In the genomic region with DNA sequence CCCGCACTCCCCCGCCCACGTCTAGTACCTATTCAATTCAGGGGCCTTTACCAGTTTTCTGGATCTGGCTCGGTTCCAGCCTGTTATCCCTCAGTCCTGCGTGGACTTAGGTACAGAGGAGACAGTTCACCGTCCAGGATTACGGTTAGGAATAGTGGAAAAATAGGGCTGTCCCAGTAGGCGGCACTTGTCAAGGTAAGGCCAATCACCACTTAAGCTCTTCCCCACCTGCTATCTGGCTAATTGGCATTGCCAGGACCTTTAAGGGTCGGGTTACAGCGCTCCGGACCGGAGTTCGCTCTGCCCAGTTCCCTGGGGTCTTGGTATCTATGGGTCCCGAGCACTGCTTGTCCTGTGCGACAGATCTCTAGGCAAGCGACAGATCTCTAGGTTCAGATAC, we compare ENCODE assay signal across 8 mouse cellular contexts. TPM values are rescaled to one million over a fixed set of nuclear protein-coding genes. Genes with fewer than 3 reads are reported as not detected.
DNase-seq lines count a peak whose midpoint lies in the region; ATAC-seq and TF ChIP-seq lines count a peak whose summit lies in the region.

A gene (minus strand): TSS at position 83 of the 400 bp plus-strand sequence.

- H3K9ac ChIP-seq in liver, adult 2 months (ENCODE audit: low read depth, low read length) = peak within 1 kb of the TSS; percentile 75
- H3K9ac ChIP-seq in embryonic facial prominence, embryonic 13.5 days = peak within 1 kb of the TSS; percentile 22; the same call in 1 of the 2 replicates
- no peak within 1 kb of the TSS for H3K9ac ChIP-seq in liver, embryonic 12.5 days

- peak within 1 kb of the TSS; percentile 22 for H3K4me3 ChIP-seq in heart, embryonic 10.5 days
- H3K4me3 ChIP-seq in liver, adult 2 months (ENCODE audit: insufficient read depth, low read depth, low read length) = peak within 1 kb of the TSS; percentile 60
- H3K4me3 ChIP-seq in embryonic facial prominence, embryonic 13.5 days = peak within 1 kb of the TSS; percentile 16
- no peak within 1 kb of the TSS for H3K4me3 ChIP-seq in liver, embryonic 12.5 days

- no peak for DNase-seq in heart, embryonic 10.5 days (ENCODE audit: low spot score)
- no peak for DNase-seq in heart, adult 8-10 months (ENCODE audit: low spot score)
- DNase-seq in liver, adult 2 months (ENCODE audit: extremely low read depth, low read depth, low spot score) = peak; percentile 96
- no peak for DNase-seq in liver
- no peak for DNase-seq in left cerebral cortex, postnatal 10 days (ENCODE audit: extremely low spot score in 1 of 2, low spot score in 2 of 2)
- no peak for DNase-seq in thymus, postnatal 36 days

- no peaks in the 10 kb centered on the region for H3K9me3 ChIP-seq in heart, embryonic 10.5 days
- no peaks in the 10 kb centered on the region for H3K9me3 ChIP-seq in embryonic facial prominence, embryonic 13.5 days
- H3K9me3 ChIP-seq in liver, embryonic 12.5 days (replicated peaks) = no peaks in the 10 kb centered on the region

- ATAC-seq in embryonic facial prominence, embryonic 13.5 days (ENCODE audit: insufficient number of reproducible peaks, insufficient read depth, low FRiP score, low TSS enrichment, low read depth) = no peak
- no peak for ATAC-seq in liver, embryonic 12.5 days

- H3K4me2 ChIP-seq in embryonic facial prominence, embryonic 13.5 days = peak within 1 kb of the TSS; percentile 72
- H3K4me2 ChIP-seq in liver, embryonic 12.5 days = peak within 1 kb of the TSS; percentile 14; the same call in 1 of the 2 replicates

- H3K27me3 ChIP-seq in heart, embryonic 10.5 days (ENCODE audit: insufficient read depth, poor library complexity, severe bottlenecking) = peaks cover 60% of the 10 kb centered on the region
- H3K27me3 ChIP-seq in liver, adult 2 months (ENCODE audit: control insufficient read depth, insufficient read depth, low read length) = no peaks in the 10 kb centered on the region
- peaks cover 57% of the 10 kb centered on the region for H3K27me3 ChIP-seq in embryonic facial prominence, embryonic 13.5 days
- peaks cover 46% of the 10 kb centered on the region for H3K27me3 ChIP-seq in liver, embryonic 12.5 days (replicated peaks)

- peaks cover 48% of the 10 kb centered on the region for H3K4me1 ChIP-seq in heart, embryonic 10.5 days
- H3K4me1 ChIP-seq in liver, adult 2 months (ENCODE audit: control insufficient read depth, insufficient read depth, low read length) = peaks cover 16% of the 10 kb centered on the region
- H3K4me1 ChIP-seq in embryonic facial prominence, embryonic 13.5 days = peaks cover 44% of the 10 kb centered on the region
- H3K4me1 ChIP-seq in liver, embryonic 12.5 days = peaks cover 45% of the 10 kb centered on the region

- H3K36me3 ChIP-seq in heart, embryonic 10.5 days = peaks cover 9% of the 10 kb centered on the region
- H3K36me3 ChIP-seq in liver, adult 2 months (ENCODE audit: control insufficient read depth, insufficient read depth, low read length) = peaks cover 3% of the 10 kb centered on the region; the same call in 1 of the 2 replicates
- peaks cover 9% of the 10 kb centered on the region for H3K36me3 ChIP-seq in embryonic facial prominence, embryonic 13.5 days
- peaks cover 10% of the 10 kb centered on the region for H3K36me3 ChIP-seq in liver, embryonic 12.5 days

- no peak within 1 kb of the TSS for H3K27ac ChIP-seq in heart, embryonic 10.5 days
- peak within 1 kb of the TSS; percentile 90 for H3K27ac ChIP-seq in liver, adult 2 months (replicated peaks; ENCODE audit: insufficient read depth, low read depth, low read length)
- no peak within 1 kb of the TSS for H3K27ac ChIP-seq in embryonic facial prominence, embryonic 13.5 days
- H3K27ac ChIP-seq in liver, embryonic 12.5 days = no peak within 1 kb of the TSS

- no peak for TF ChIP-seq CTCF in liver, adult 2 months (IDR thresholded peaks at IDR 0.05; ENCODE audit: low read depth, low read length)

- intact Hi-C loops in left cerebral cortex, postnatal 10 days (cut with DNase I) = no loop called here

- peak; percentile 62; the same call in 1 of the 2 replicates for TF ChIP-seq POLR2A in liver, adult 2 months (IDR thresholded peaks at IDR 0.05; ENCODE audit: extremely low read depth, insufficient read depth, low read length)

- 15% methylated on average over 16 of the region's 16 CpGs for WGBS in heart, embryonic 10.5 days
- 18% methylated on average over 16 of the region's 16 CpGs for WGBS in liver, adult 2 months
- WGBS in embryonic facial prominence, embryonic 13.5 days = 14% methylated on average over 16 of the region's 16 CpGs
- WGBS in liver, embryonic 12.5 days (ENCODE audit: insufficient replicate concordance) = 35% methylated on average over 16 of the region's 16 CpGs

- peaks cover 4% of the 10 kb centered on the region; the same call in 1 of the 2 replicates for H3K79me2 ChIP-seq in liver, adult 2 months (ENCODE audit: control insufficient read depth, insufficient read depth, low read length)

RNA-seq across cellular contexts. Expression of the gene that starts here (rescaled TPM):
- polyA plus RNA-seq in heart, embryonic 10.5 days (2016; fragmentation: Nextera tagmentation; extraction: Ambion mirVana) = 1.3 and 1.4 TPM in 2 replicates
- total RNA-seq in heart, adult 8-10 months (2022) = under 1 TPM; 0.22 to 0.72 (median 0.31) TPM
- 48.7 and 62.5 TPM in 2 replicates for total RNA-seq in liver, adult 2 months (2014; rRNA removed)
- 126 and 160 TPM in 2 replicates for polyA plus RNA-seq in liver, adult 2 months (2012; rRNA removed)
- polyA plus RNA-seq in embryonic facial prominence, embryonic 13.5 days (2015; fragmentation: Nextera tagmentation; extraction: Ambion mirVana) = 1.4 and 1.6 TPM in 2 replicates
- 0.62 and 0.75 TPM in 2 replicates for polyA plus RNA-seq in liver, embryonic 12.5 days (2016; fragmentation: Nextera tagmentation; extraction: Ambion mirVana)
- total RNA-seq in left cerebral cortex, postnatal 10 days (2021) = 1 to 10 TPM; 1.2 to 1.6 TPM

Comparison
In these comparisons a context has a peak if more than half of its experiments do, and no peak if none do; other contexts are left out.
1. RNA of the gene that starts here (total RNA-seq): 48.7 to 62.5 TPM in liver, adult 2 months; 1.2 to 1.6 TPM in left cerebral cortex, postnatal 10 days and 0.22 to 0.72 TPM in heart, adult 8-10 months; every median in the first group is over 10 times any median in the second.
2. RNA of the gene that starts here (polyA plus RNA-seq): 126 to 160 TPM in liver, adult 2 months; 1.4 to 1.6 TPM in embryonic facial prominence, embryonic 13.5 days, 1.3 to 1.4 TPM in heart, embryonic 10.5 days and 0.62 to 0.75 TPM in liver, embryonic 12.5 days; every median in the first group is over 10 times any median in the second.